Mouse (Mus musculus) heart, postnatal 25 days (tissue): Measurements from ENCODE around the gene Enthd1. TPM values are rescaled to one million over a fixed set of nuclear protein-coding genes. Genes with fewer than 3 reads are reported as not detected.
A peak's percentile ranks its signal among the peaks of the same experiment; 100 is the strongest.
"Not testable (repeated sequence)": the region's sequence is repeated elsewhere in the genome, so short reads cannot be mapped to it uniquely, and the experiment has no call there.

Source experiments
- DNase-seq: peaks from one replicate; pipeline ENCODE4 v3.0.0; 2022; ENCODE audit warnings: low spot score
- intact Hi-C: fragments of 180-260 bp; cut with DNase I; formaldehyde crosslinking; loops from one replicate; pipeline ENCODE4 v1.15.1; 2025
- total RNA-seq, 2 experiments: library from RNA; stranded (reverse); gene quantifications; 2 replicates each; pipeline ENCODE4 v1.2.3; 2021

The Enthd1 gene
- total RNA-seq: not detected

GRCm38 (mm10) chr15:80565106-80565665, at the start of gene Enthd1:
TSS of gene Enthd1 (minus strand) at chr15:80565156.
- intact Hi-C loops: no loop called here
- DNase-seq: no peak

GRCm38 (mm10) chr15:80613904-80614303, 48.9 kb upstream of the Enthd1 start:
- intact Hi-C loops: no loop called here
- no peak for DNase-seq

- intact Hi-C loops: no loop called here
- DNase-seq: no peak
Measured at GRCm38 (mm10) chr15:80611478-80611877, 46.5 kb upstream of the Enthd1 start.

GRCm38 (mm10) chr15:80610335-80610734, 45.4 kb upstream of the Enthd1 start:
- no peak for DNase-seq
- intact Hi-C loops: no loop called here

GRCm38 (mm10) chr15:80607970-80608369, 43.0 kb upstream of the Enthd1 start:
- DNase-seq: no peak
- intact Hi-C loops: no loop called here

GRCm38 (mm10) chr15:80604026-80604425, 39.1 kb upstream of the Enthd1 start:
- no peak for DNase-seq
- intact Hi-C loops: no loop called here

GRCm38 (mm10) chr15:80602487-80602886, 37.5 kb upstream of the Enthd1 start:
- intact Hi-C loops: no loop called here
- DNase-seq: no peak

- no peak for DNase-seq
- intact Hi-C loops: no loop called here
Measured at GRCm38 (mm10) chr15:80601456-80601855, 36.5 kb upstream of the Enthd1 start.

GRCm38 (mm10) chr15:80599843-80600242, 34.9 kb upstream of the Enthd1 start:
- intact Hi-C loops: no loop called here
- no peak for DNase-seq

- DNase-seq: peak; percentile 19
- intact Hi-C loops: no loop called here
Measured at GRCm38 (mm10) chr15:80599213-80599750, 34.3 kb upstream of the Enthd1 start.

- DNase-seq: no peak
- intact Hi-C loops: no loop called here
Measured at GRCm38 (mm10) chr15:80598750-80599149, 33.8 kb upstream of the Enthd1 start.

- DNase-seq: no peak
- intact Hi-C loops: no loop called here
Measured at GRCm38 (mm10) chr15:80593877-80594276, 28.9 kb upstream of the Enthd1 start.

- no peak for DNase-seq
- intact Hi-C loops: no loop called here
Measured at GRCm38 (mm10) chr15:80592737-80593136, 27.8 kb upstream of the Enthd1 start.

- no peak for DNase-seq
- intact Hi-C loops: no loop called here
Measured at GRCm38 (mm10) chr15:80590641-80591040, 25.7 kb upstream of the Enthd1 start.

GRCm38 (mm10) chr15:80586296-80586695, 21.3 kb upstream of the Enthd1 start:
- DNase-seq: no peak
- intact Hi-C loops: no loop called here

GRCm38 (mm10) chr15:80582581-80583495, 17.9 kb upstream of the Enthd1 start:
- no peak for DNase-seq
- intact Hi-C loops: no loop called here

GRCm38 (mm10) chr15:80580585-80580984, 15.6 kb upstream of the Enthd1 start:
- intact Hi-C loops: not testable (repeated sequence)

GRCm38 (mm10) chr15:80579121-80579520, 14.2 kb upstream of the Enthd1 start:
- DNase-seq: no peak
- intact Hi-C loops: no loop called here

More at GRCm38 (mm10) chr15:80580585-80580984, 15.6 kb upstream of the Enthd1 start:
- not testable (repeated sequence) for DNase-seq

GRCm38 (mm10) chr15:80577166-80577960, 12.4 kb upstream of the Enthd1 start:
- intact Hi-C loops: no loop called here
- no peak for DNase-seq

GRCm38 (mm10) chr15:80576415-80576994, 11.5 kb upstream of the Enthd1 start:
- intact Hi-C loops: no loop called here

More at GRCm38 (mm10) chr15:80576415-80576994, 11.5 kb upstream of the Enthd1 start:
- no peak for DNase-seq
